Mouse (Mus musculus): ENCODE measurements at regions not wholly inside any gene's neighbourhood (a gene's known extent, or its start where the extent isn't known, plus 50 kb on each side); places are given as distances from the start of the nearest gene placed in this dataset.

DNA sequence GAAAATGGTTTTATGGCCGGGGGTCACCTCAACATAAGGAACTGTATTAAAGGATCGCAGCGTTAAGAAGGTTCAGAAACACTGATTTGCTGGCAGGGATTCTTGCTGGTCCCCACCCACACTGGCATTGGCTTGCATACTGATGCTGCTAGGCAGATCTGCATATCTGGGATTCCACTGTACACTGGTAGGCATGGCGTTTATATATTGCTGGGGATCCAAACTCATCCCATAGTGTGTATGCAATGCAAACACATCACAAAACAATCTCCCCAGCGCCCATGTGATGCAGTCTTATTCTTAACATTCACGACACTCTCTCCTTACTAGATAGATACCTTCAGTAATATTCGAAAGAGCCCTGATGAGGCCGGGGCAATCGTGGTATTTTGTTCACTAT is 105.0 kb downstream of the Dyrk2 start:
- no peak for DNase-seq (ENCODE audit: low spot score in 2 of 2)

DNA sequence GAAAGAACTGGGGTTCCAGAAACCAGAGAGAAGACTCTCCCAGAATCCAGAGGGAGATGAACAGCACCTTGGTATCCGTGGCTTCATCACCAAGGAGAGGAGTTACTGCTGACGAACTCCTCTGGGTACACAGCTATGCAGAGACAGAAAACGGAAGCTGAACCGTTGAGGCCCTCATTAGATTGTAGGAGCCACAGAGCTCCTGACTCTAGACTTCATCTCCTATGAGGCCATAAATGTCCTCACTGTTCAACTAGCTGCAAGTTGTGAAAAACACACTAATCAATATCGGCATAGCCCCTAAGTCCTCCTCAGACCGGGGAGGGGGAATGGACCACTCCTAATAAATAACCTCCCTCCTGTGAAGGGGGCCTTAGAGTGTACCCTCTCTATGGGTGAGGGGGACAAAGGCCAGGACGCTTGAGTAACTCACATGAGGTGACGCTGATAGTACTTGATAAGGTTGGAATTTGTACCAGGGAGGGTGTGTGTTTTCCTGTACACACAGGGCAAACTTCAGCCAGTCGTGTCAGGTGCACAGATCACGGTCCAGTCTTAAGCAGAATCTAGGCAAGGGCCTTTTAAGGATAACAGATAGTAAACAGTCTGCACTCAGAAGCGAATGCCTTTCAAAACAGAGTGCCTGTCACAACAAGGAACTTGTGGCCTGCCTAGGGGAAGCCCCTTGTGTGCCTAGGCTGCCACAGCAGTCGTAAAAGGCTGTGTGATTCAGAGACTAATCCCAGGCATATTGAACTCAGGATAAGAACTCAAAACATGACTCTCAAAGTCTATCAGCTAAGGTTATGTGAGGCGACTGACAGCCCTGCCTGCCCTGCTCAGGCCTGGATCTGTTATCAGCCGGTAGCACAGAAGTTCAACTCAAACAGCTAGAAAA is 104.2 kb downstream of the Dyrk2 start:
- DNase-seq (ENCODE audit: low spot score in 2 of 2) = peak in 1 of 2 experiments; percentile 14

- DNase-seq (ENCODE audit: low spot score in 2 of 2) = no peak
Measured at GRCm38 (mm10) chr10:118766826-118767225, 103.2 kb downstream of the Dyrk2 start.

GRCm38 (mm10) chr10:118769751-118770150 is 100.3 kb downstream of the Dyrk2 start:
- no peak for DNase-seq (ENCODE audit: low spot score in 2 of 2)

- no peak for DNase-seq (ENCODE audit: low spot score in 2 of 2)
Measured at GRCm38 (mm10) chr10:118778656-118779055, 91.4 kb downstream of the Dyrk2 start.

GRCm38 (mm10) chr10:118780831-118781569 is 89.0 kb downstream of the Dyrk2 start:
- DNase-seq (ENCODE audit: low spot score in 2 of 2) = no peak

DNA sequence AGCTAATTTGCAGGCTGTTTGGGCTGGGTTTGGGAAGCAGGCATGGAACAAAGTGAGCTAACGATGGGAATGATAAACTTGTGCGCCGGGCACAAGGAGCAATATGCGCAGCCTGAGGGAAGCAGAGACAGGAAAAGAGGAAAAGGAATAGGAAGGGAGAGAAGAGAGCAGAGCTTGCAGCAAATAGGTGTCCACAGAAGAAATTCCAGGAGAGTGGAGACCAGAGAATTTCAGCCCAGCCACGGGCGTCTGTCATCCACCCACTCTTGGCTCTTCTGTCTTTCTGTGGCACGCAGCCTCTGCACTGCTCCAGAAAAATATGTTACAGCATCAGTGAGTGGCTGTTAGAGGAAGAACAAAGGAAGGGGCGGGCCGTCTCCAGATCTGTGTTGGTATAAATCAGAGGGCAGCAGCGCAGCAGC is 88.2 kb downstream of the Dyrk2 start:
- no peak for DNase-seq (ENCODE audit: low spot score in 2 of 2)

- no peak for DNase-seq (ENCODE audit: low spot score in 2 of 2)
Measured at GRCm38 (mm10) chr10:118782646-118783045, 87.4 kb downstream of the Dyrk2 start.

DNA sequence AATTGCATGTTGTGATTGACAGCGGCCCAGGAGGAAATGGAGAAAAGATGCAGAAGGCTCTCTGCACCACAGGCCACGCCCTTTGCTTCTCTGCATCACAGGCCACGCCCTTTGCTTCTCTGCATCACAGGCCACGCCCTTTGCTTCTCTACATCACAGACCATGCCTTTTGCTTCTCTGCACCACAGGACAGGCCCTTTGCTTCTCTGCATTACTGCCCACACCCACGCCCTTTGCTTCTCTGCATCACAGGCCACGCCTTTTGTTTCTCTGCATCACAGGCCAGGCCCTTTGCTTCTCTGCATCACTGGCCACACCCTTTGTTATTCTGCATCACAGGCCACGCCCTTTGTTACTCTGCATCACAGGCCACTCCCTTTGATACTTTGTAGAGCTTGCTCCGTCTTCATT is 82.7 kb downstream of the Dyrk2 start:
- no peak for DNase-seq (ENCODE audit: low spot score in 2 of 2)

GRCm38 (mm10) chr10:118792352-118793100 is 77.5 kb downstream of the Dyrk2 start:
- no peak for DNase-seq (ENCODE audit: low spot score in 2 of 2)

- no peak for DNase-seq (ENCODE audit: low spot score in 2 of 2)
Measured at GRCm38 (mm10) chr10:118793794-118794193, 76.2 kb downstream of the Dyrk2 start.

- no peak for DNase-seq (ENCODE audit: low spot score in 2 of 2)
Measured at GRCm38 (mm10) chr10:118794395-118795060, 75.5 kb downstream of the Dyrk2 start.

DNA sequence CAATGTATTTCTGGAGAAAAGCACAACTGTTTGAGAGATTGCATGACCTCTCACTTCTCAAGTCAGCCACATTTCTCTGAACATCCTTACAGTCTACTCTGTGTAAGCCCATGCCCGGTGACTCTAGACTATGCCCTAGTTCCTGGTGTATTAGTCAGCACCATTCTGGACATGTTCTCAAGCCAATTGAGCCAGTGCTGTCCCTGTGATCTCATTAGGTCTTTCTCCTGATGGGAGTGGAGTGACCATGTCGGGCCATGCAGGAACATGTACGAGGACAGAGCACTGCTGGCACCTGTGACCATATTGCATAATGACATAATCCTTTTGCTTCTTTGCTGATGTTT is 75.0 kb downstream of the Dyrk2 start:
- DNase-seq (ENCODE audit: low spot score in 2 of 2) = no peak

GRCm38 (mm10) chr10:118796512-118796911 is 73.5 kb downstream of the Dyrk2 start:
- peak in 1 of 2 experiments; percentile 32 for DNase-seq (ENCODE audit: low spot score in 2 of 2)

- no peak for DNase-seq (ENCODE audit: low spot score in 2 of 2)
Measured at GRCm38 (mm10) chr10:118797256-118797655, 72.8 kb downstream of the Dyrk2 start.

GRCm38 (mm10) chr10:118799767-118800166 is 70.2 kb downstream of the Dyrk2 start:
- DNase-seq (ENCODE audit: low spot score in 2 of 2) = peak; percentile 75 to 78

- DNase-seq (ENCODE audit: low spot score in 2 of 2) = no peak
Measured at GRCm38 (mm10) chr10:118803922-118804557, 66.0 kb downstream of the Dyrk2 start.

- peak; percentile 12 to 13 for DNase-seq (ENCODE audit: low spot score in 2 of 2)
Measured at GRCm38 (mm10) chr10:118804574-118804973, 65.4 kb downstream of the Dyrk2 start.
